Mouse (Mus musculus) bone marrow macrophage, adult 2 months (primary cell): ENCODE data around the gene Slc25a51.

Experiments used
- CTCF ChIP-seq: IDR thresholded peaks from 2 replicates; pipeline ENCODE4 v1.5.1; 2012; ENCODE audit warnings: low read depth, mild to moderate bottlenecking, low read length, moderate library complexity
- POLR2A ChIP-seq: IDR thresholded peaks from 2 replicates; pipeline ENCODE4 v1.6.1; 2012; ENCODE audit warnings: mild to moderate bottlenecking, low read depth, low read length, borderline replicate concordance

- TF ChIP-seq POLR2A (no peak), CTCF (no peak)
These were observed 18.3 kb upstream of the Slc25a51 start for GRCm38 (mm10) chr4:45426724-45427457.
